Mouse (Mus musculus) limb, embryonic 14.5 days (tissue): ENCODE results near the gene R3hdm4. TPM values are rescaled to one million over a fixed set of nuclear protein-coding genes. Genes with fewer than 3 reads are reported as not detected.
"Not testable (repeated sequence)": the region's sequence is repeated elsewhere in the genome, so short reads cannot be mapped to it uniquely, and the experiment has no call there.

Experiments
- ATAC-seq: fragments of 200-750 bp; cut with Nextera tagmentation; 2 replicates; pipeline ENCODE4 v1.8.0; 2017; ENCODE audit warnings: low read depth, moderate number of reproducible peaks, moderate TSS enrichment; ENCODE audit not compliant: low FRiP score
- DNase-seq: peaks from one replicate; pipeline ENCODE4 v3.0.0-alpha.2; 2015; ENCODE audit warnings: low spot score
- H3K27ac ChIP-seq: fragments of 300-500 bp; sonication (generic); replicated peaks from 2 replicates; pipeline ENCODE4 v1.5.1; 2014; ENCODE audit warnings: low read depth, mild to moderate bottlenecking, low read length, moderate library complexity, mixed read lengths
- H3K27me3 ChIP-seq: fragments of 300-500 bp; sonication (generic); 2 replicates; pipeline ENCODE4 v1.6.1; 2014; ENCODE audit warnings: low read length, mixed read lengths; ENCODE audit not compliant: control insufficient read depth, insufficient read depth
- H3K36me3 ChIP-seq: fragments of 300-500 bp; sonication (generic); 2 replicates; pipeline ENCODE4 v1.6.1; 2014; ENCODE audit warnings: mild to moderate bottlenecking, low read length, moderate library complexity, mixed read lengths; ENCODE audit not compliant: control insufficient read depth, insufficient read depth
- H3K4me1 ChIP-seq: fragments of 300-500 bp; sonication (generic); 2 replicates; pipeline ENCODE4 v1.6.1; 2014; ENCODE audit warnings: antibody characterized with exemption, low read length, mixed read lengths; ENCODE audit not compliant: control insufficient read depth, insufficient read depth
- H3K4me2 ChIP-seq: fragments of 300-500 bp; sonication (generic); replicated peaks from 2 replicates; pipeline ENCODE4 v1.6.1; 2014; ENCODE audit warnings: low read depth, mild to moderate bottlenecking, low read length, moderate library complexity; ENCODE audit not compliant: severe bottlenecking
- H3K4me3 ChIP-seq: fragments of 300-500 bp; sonication (generic); replicated peaks from 2 replicates; pipeline ENCODE4 v1.5.1; 2014; ENCODE audit warnings: low read length
- H3K9ac ChIP-seq: fragments of 300-500 bp; sonication (generic); 2 replicates; pipeline ENCODE4 v1.6.1; 2014; ENCODE audit warnings: mild to moderate bottlenecking, low read depth, low read length, moderate library complexity; ENCODE audit not compliant: severe bottlenecking
- H3K9me3 ChIP-seq: fragments of 300-500 bp; sonication (generic); 2 replicates; pipeline ENCODE4 v1.6.1; 2016; ENCODE audit warnings: low read length; ENCODE audit not compliant: control insufficient read depth
- POLR2A ChIP-seq: fragments of 200-500 bp; IDR thresholded peaks from 2 replicates; pipeline ENCODE4 v1.8.0; 2012; ENCODE audit warnings: inconsistent platforms, mild to moderate bottlenecking, moderate library complexity, borderline replicate concordance; ENCODE audit not compliant: insufficient read depth, insufficient read length; ENCODE audit errors: extremely low read depth
- WGBS: fragments of 180-500 bp; shearing (Covaris S2); extraction: QIAGEN DNeasy Blood & Tissue Kit; methylation state at CpG from one replicate; pipeline ENCODE4 v1.1.7; 2014; 5-methylcytosine and 5-hydroxymethylcytosine counted together
- polyA plus RNA-seq, 2 experiments: library from polyadenylated mRNA; depleted of rRNA in 1 of 2; stranded (reverse) in 1 of 2; unstranded in 1 of 2; fragments of >200 nt; fragmentation: Nextera tagmentation in 1 of 2; extraction: Ambion mirVana in 1 of 2; gene quantifications; 2 replicates each; pipeline versions ENCODE4 v1.2.1 to v1.2.3; 2012 to 2014

The R3hdm4 gene
- polyA plus RNA-seq, 2 experiments, result 141 to 158 TPM

GRCm38 (mm10) chr10:79890670-79891069 lies 30.3 kb downstream of the R3hdm4 start, which contains the start of gene Cfd:
Cfd (plus strand) TSS chr10:79890853.
- no peak within 1 kb of the TSS for H3K4me2 ChIP-seq
- H3K27ac ChIP-seq, result no peak within 1 kb of the TSS
- ATAC-seq, result no peak
- H3K36me3 ChIP-seq, result peaks cover 8% of the 10 kb centered on the region
- H3K27me3 ChIP-seq, result no peaks in the 10 kb centered on the region
- DNase-seq, result no peak
- no peaks in the 10 kb centered on the region for H3K9me3 ChIP-seq
- H3K4me1 ChIP-seq, result no peaks in the 10 kb centered on the region
- no peak within 1 kb of the TSS for H3K9ac ChIP-seq
- no peak for TF ChIP-seq POLR2A
- H3K4me3 ChIP-seq, result no peak within 1 kb of the TSS
- WGBS, result 37% methylated on average over 5 of the region's 5 CpGs

DNA sequence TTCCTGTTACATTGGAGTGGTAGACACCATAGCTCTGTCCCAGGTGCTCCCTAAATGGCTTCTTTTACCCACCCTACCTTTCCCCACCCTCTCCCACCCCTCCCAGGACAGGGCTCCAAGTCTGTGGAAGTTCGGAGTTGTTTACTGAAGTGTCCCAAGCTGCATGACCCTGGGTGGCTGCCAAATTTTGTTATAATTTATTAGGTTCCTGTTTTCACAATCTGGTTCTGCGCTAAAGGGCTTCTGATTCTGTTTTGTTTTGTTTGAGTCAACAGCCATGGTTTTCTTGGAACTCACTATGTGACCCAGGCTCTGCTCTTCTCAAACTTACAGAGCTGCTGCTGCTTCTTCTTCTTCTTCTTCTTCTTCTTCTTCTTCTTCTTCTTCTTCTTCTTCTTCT lies 31.6 kb downstream of the R3hdm4 start:
- ATAC-seq (no peak), DNase-seq (no peak)
- Histone ChIP-seq H3K4me3 (no peak overlapping the region), H3K4me2 (no peak overlapping the region), H3K27ac (no peak overlapping the region), H3K4me1 (no peaks in the 10 kb centered on the region), H3K9me3 (no peaks in the 10 kb centered on the region), H3K9ac (no peak overlapping the region), H3K27me3 (no peaks in the 10 kb centered on the region), H3K36me3 (no peaks in the 10 kb centered on the region)
- TF ChIP-seq POLR2A, result no peak
- WGBS, result 69% methylated on average over 2 of the region's 2 CpGs

GRCm38 (mm10) chr10:79886611-79887010 lies 34.4 kb downstream of the R3hdm4 start:
- H3K4me3 ChIP-seq, result no peak overlapping the region
- no peaks in the 10 kb centered on the region for H3K36me3 ChIP-seq
- ATAC-seq, result no peak
- no peak overlapping the region for H3K4me2 ChIP-seq
- H3K27me3 ChIP-seq, result no peaks in the 10 kb centered on the region
- no peaks in the 10 kb centered on the region for H3K9me3 ChIP-seq
- WGBS, result 72% methylated on average over 8 of the region's 8 CpGs
- no peak for TF ChIP-seq POLR2A
- DNase-seq, result no peak
- peaks cover 6% of the 10 kb centered on the region; the same call in 1 of the 2 replicates for H3K4me1 ChIP-seq
- no peak overlapping the region for H3K9ac ChIP-seq
- no peak overlapping the region for H3K27ac ChIP-seq

DNA sequence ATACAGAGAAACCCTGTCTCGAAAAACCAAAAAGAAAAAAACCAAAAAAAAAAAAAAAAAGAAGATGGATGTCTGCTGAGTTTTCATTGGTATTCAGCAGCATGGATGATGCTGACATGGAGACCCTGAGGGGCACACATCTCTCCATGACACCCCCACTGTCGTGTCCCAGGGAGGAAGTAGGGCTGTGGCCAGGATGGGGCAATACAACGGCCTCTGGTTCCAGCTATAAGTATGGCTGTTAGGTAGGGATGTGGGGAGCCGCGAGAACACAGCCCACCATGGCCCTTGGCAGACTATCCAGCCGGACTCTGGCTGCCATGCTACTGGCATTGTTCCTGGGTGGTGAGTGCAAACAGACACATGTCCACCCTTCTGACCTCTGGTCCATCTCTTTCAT lies 35.0 kb downstream of the R3hdm4 start, which contains the start of gene Elane:
Elane (plus strand) TSS at position 194 of the 400 bp plus-strand sequence.
- no peaks in the 10 kb centered on the region for H3K27me3 ChIP-seq
- H3K9me3 ChIP-seq, result no peaks in the 10 kb centered on the region
- H3K36me3 ChIP-seq, result no peaks in the 10 kb centered on the region
- no peak within 1 kb of the TSS for H3K27ac ChIP-seq
- no peak within 1 kb of the TSS for H3K9ac ChIP-seq
- H3K4me2 ChIP-seq, result no peak within 1 kb of the TSS
- H3K4me1 ChIP-seq, result peaks cover 6% of the 10 kb centered on the region; the same call in 1 of the 2 replicates
- 85% methylated on average over 6 of the region's 6 CpGs for WGBS
- H3K4me3 ChIP-seq, result no peak within 1 kb of the TSS
- no peak for DNase-seq
- no peak for TF ChIP-seq POLR2A
- no peak for ATAC-seq

- not testable (repeated sequence) for H3K36me3 ChIP-seq
- WGBS, result 59% methylated on average over 2 of the region's 3 CpGs
These were observed 36.1 kb downstream of the R3hdm4 start for GRCm38 (mm10) chr10:79884938-79885337.

DNA sequence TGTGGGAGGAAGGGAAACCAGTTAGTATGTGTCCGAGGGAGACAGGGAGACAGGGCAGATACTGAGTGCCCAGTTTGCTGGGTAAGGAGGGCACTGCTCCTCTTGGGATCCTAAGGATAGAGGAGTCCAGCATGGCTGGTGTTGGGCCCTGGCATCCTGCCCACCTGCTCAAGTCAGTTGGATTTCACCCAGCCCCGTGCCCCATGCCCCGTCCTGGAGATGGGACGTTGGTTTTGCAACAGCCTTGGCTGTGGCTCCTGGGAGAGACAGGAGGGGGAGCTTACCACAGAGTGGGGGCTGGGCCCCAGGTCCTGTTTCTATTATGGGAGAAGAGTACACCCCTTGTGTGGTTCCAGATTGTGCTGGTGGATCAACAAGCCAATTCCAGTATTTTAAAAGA lies 36.6 kb downstream of the R3hdm4 start:
- no peak for TF ChIP-seq POLR2A
- H3K27ac ChIP-seq, result no peak overlapping the region
- 68% methylated on average over 4 of the region's 4 CpGs for WGBS
- ATAC-seq, result no peak
- peaks cover 6% of the 10 kb centered on the region; the same call in 1 of the 2 replicates for H3K4me1 ChIP-seq
- H3K9ac ChIP-seq, result no peak overlapping the region
- no peaks in the 10 kb centered on the region for H3K27me3 ChIP-seq
- no peak overlapping the region for H3K4me2 ChIP-seq
- DNase-seq, result no peak
- H3K36me3 ChIP-seq, result no peaks in the 10 kb centered on the region
- H3K4me3 ChIP-seq, result no peak overlapping the region
- H3K9me3 ChIP-seq, result no peaks in the 10 kb centered on the region

More at GRCm38 (mm10) chr10:79884938-79885337, 36.1 kb downstream of the R3hdm4 start:
- not testable (repeated sequence) for H3K4me3 ChIP-seq, H3K9me3 ChIP-seq, H3K27ac ChIP-seq, H3K27me3 ChIP-seq, ATAC-seq, H3K4me1 ChIP-seq, DNase-seq, H3K4me2 ChIP-seq, H3K9ac ChIP-seq
